Mouse (Mus musculus) brain, embryonic 14.5 days (tissue): ENCODE measurements around the gene Shank1. TPM values are rescaled to one million over a fixed set of nuclear protein-coding genes. Genes with fewer than 3 reads are reported as not detected.
A peak's percentile ranks its signal among the peaks of the same experiment; 100 is the strongest.

Experiments
- DNase-seq: peaks from one replicate; pipeline ENCODE4 v3.0.0-alpha.2; 2011; ENCODE audit warnings: low read depth
- CTCF ChIP-seq: fragments of 200-500 bp; IDR thresholded peaks from 2 replicates; pipeline ENCODE4 v1.5.1; 2012; ENCODE audit warnings: inconsistent platforms, mild to moderate bottlenecking, moderate library complexity, borderline replicate concordance; ENCODE audit not compliant: insufficient read depth, insufficient read length; ENCODE audit errors: extremely low read depth
- POLR2A ChIP-seq: fragments of 200-500 bp; IDR thresholded peaks from 2 replicates; pipeline ENCODE4 v1.6.1; 2012; ENCODE audit warnings: mild to moderate bottlenecking, inconsistent platforms, borderline replicate concordance; ENCODE audit not compliant: poor library complexity, insufficient read depth, insufficient read length, severe bottlenecking; ENCODE audit errors: extremely low read depth
- polyA plus RNA-seq: library from polyadenylated mRNA; depleted of rRNA; stranded (reverse); fragments of >200 nt; gene quantifications from 2 replicates; pipeline ENCODE4 v1.2.3, GENCODE M21; 2012

Gene Shank1
- polyA plus RNA-seq, 1 experiment, result 63.1 TPM

- no peak for DNase-seq
- TF ChIP-seq CTCF (no peak), POLR2A (no peak)
These were observed 3.4 kb upstream of the Shank1 start, which contains the start of gene Clec11a for GRCm38 (mm10) chr7:44306516-44307240. Clec11a (minus strand) TSS chr7:44306902.

GRCm38 (mm10) chr7:44307261-44308020, 2.6 kb upstream of the Shank1 start:
- no peak for DNase-seq
- no peak for TF ChIP-seq POLR2A
- no peak for TF ChIP-seq CTCF

- no peak for TF ChIP-seq POLR2A
- TF ChIP-seq CTCF, result no peak
- no peak for DNase-seq
These were observed 328 bp downstream of the Shank1 start for GRCm38 (mm10) chr7:44310285-44310877.

- DNase-seq, result peak; percentile 67
- no peak for TF ChIP-seq CTCF
- TF ChIP-seq POLR2A, result no peak
These were observed 1.0 kb downstream of the Shank1 start for GRCm38 (mm10) chr7:44310878-44311712.

- no peak for DNase-seq
- TF ChIP-seq CTCF, result no peak
These were observed 1.8 kb downstream of the Shank1 start for GRCm38 (mm10) chr7:44311713-44312304.

GRCm38 (mm10) chr7:44312484-44312883, 2.4 kb downstream of the Shank1 start:
- DNase-seq, result no peak
- TF ChIP-seq CTCF, result no peak
- TF ChIP-seq POLR2A, result no peak

GRCm38 (mm10) chr7:44317913-44318312, 7.9 kb downstream of the Shank1 start:
- DNase-seq, result peak; percentile 48

GRCm38 (mm10) chr7:44320886-44321285, 10.8 kb downstream of the Shank1 start:
- TF ChIP-seq CTCF (peak; percentile 16; the same call in 1 of the 2 replicates), POLR2A (no peak)
- peak; percentile 75 for DNase-seq

More at GRCm38 (mm10) chr7:44317913-44318312, 7.9 kb downstream of the Shank1 start:
- no peak for TF ChIP-seq POLR2A
- peak; percentile 67 for TF ChIP-seq CTCF

- no peak for DNase-seq
- TF ChIP-seq POLR2A, result no peak
- no peak for TF ChIP-seq CTCF
These were observed 12.2 kb downstream of the Shank1 start for GRCm38 (mm10) chr7:44322290-44322689.

GRCm38 (mm10) chr7:44326614-44327013, 16.6 kb downstream of the Shank1 start:
- TF ChIP-seq CTCF (no peak), POLR2A (no peak)
- DNase-seq, result no peak

- no peak for DNase-seq
- TF ChIP-seq CTCF (no peak), POLR2A (no peak)
These were observed 22.3 kb downstream of the Shank1 start for GRCm38 (mm10) chr7:44332336-44332735.

- TF ChIP-seq CTCF, result no peak
- no peak for TF ChIP-seq POLR2A
- no peak for DNase-seq
These were observed 24.1 kb downstream of the Shank1 start for GRCm38 (mm10) chr7:44334139-44334538.

- peak; percentile 88 for DNase-seq
These were observed 25.2 kb downstream of the Shank1 start for GRCm38 (mm10) chr7:44335031-44335878.

More at GRCm38 (mm10) chr7:44335031-44335878, 25.2 kb downstream of the Shank1 start:
- TF ChIP-seq CTCF, result no peak
- TF ChIP-seq POLR2A, result no peak
